Mouse (Mus musculus) liver, embryonic 14.5 days (tissue): Measurements from ENCODE around the gene Mef2a.

Experiments
- CTCF ChIP-seq: IDR thresholded peaks from 2 replicates; pipeline ENCODE4 v1.5.1; 2016; ENCODE audit warnings: antibody characterized with exemption, low read depth, control low read depth
- EP300 ChIP-seq: IDR thresholded peaks from 2 replicates; pipeline ENCODE4 v1.6.1; 2016; ENCODE audit warnings: antibody characterized with exemption, low read depth

- TF ChIP-seq EP300, result no peak
- no peak for TF ChIP-seq CTCF
Observed at GRCm38 (mm10) chr7:67222220-67222862, 150.3 kb downstream of the Mef2a start, which contains the start of gene Lysmd4.
